Mouse (Mus musculus) 3T3-L1 (cell line): ENCODE data around the gene Cntn2.
A peak's percentile ranks its signal among the peaks of the same experiment; 100 is the strongest.
"Not testable (repeated sequence)": the region's sequence is repeated elsewhere in the genome, so short reads cannot be mapped to it uniquely, and the experiment has no call there.

Experiments used
- DNase-seq: peaks from one replicate; pipeline ENCODE4 v3.0.0-alpha.2; 2015; ENCODE audit warnings: low read depth, low spot score

Cntn2 gene

DNA sequence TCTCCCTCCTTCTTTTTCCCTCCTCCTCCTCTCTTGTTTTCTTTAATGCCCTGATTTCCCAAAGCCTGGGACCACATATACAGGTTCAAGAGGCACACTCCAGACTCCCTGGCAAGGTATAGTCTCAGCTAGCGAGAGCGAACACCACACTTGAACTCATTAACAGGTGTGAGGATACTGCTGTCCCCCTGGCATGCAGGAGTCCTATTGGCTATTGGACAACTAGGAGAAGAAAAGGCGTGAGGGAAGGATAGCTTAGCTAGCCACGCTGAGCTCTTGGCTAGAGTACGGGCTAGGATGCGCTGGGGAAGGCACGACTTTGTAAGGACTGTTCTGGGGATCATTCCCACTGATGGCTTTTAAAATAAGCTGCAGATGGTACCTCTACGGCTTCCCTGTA is 30.9 kb downstream of the Cntn2 start:
- no peak for DNase-seq

DNA sequence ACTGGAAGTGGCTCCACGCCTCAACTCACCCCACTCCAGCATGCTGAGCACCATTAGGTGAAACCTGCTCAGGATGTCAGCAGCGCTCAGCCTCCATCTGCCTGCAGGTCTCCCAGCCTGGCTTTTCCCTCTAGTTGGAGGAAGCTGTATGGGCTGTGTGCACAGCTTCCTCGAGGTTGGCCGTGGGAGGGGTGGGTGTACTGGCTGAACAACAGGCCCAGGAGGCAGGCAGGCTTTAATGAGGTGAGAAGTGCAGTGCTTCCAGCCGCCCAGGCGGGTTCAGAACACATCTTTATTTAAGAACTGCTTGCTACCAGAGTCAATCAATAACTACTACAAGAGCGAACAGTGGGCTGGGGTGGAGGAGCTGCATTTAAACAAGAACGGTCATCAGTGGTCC is 31.5 kb downstream of the Cntn2 start:
- DNase-seq: no peak

DNA sequence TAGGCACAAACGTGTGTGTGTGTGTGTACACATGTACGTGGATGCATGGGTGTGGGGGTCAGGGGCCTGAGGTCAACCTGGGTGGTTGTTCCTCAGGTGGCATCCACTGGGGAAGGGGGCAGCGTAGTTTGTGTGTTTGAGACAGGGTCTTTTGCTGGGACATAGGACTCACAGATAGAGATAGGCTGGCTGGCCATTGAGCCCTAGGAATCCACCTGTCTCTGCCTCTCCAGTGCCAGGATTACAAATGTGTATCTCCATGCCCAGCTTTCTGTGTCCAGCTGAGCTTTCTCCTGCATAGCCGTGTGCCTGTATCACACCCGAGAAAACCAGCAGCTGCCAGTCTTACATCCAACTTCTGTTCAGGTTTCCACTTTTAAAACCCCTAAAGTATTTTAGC is 33.3 kb downstream of the Cntn2 start:
- no peak for DNase-seq

DNA sequence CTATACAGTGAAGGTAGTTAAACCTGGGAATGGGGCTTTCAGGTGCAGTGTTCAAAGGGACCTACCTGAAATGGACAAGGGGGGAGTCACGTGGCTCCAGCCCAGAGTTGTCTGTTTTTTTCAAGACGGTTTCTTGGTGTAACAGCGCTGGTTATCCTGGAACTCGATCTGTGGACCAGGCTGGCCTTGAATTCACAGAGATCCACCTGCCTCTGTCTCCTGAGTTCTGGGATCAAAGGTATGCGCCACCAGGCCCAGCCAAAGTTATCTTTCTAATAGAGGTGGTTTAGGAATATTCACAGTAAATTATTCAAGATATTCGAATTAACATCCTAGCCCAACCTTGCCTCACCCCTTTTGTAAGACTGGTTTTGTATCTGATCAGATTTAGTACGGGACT is 36.4 kb downstream of the Cntn2 start:
- no peak for DNase-seq

- no peak for DNase-seq
These were observed 37.0 kb downstream of the Cntn2 start, which contains the start of gene Tmem81 for GRCm38 (mm10) chr1:132506058-132506457. TSS of gene Tmem81 (plus strand) at chr1:132506230.

GRCm38 (mm10) chr1:132505155-132505554 is 37.9 kb downstream of the Cntn2 start:
- DNase-seq: no peak

DNA sequence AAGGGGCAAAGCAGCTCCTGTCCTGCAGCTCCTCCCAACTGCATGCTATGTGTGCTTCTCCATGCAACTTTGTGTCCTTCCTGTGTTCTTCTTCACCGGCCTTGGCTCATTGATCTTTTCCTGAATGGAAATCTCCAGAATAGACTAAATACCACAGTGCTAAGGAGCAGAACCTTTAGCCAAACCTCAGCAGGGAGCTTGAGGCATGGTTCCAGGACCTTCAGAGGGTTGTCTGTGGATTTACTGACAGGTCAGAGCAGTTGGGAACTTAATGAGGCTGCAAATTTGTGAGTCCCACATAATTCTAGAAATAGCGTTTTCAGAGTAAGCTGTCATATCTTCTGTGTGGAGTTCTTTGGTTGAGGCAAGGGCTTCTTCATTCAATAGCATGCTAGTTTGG is 42.5 kb downstream of the Cntn2 start:
- no peak for DNase-seq

- no peak for DNase-seq
These were observed 59.3 kb downstream of the Cntn2 start for GRCm38 (mm10) chr1:132483759-132484158.

DNA sequence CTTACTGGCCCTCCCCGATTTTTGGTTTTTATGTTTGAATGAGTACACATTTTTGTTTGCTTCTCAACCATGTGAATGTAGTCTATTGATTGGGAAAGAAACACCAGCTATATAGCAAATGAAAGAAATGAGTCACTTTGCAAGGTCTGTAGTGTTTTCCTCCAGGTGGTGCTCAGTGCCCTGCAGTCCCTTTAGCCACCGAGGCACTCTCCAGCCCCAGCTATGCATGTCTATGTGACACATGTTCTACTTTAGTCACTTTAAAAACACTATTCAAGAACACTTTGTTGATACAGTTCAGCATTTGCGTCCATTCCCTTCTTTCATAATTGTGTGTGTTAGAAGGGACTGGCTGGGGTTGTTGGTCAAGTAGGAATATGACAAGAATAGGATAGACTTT is 59.8 kb downstream of the Cntn2 start:
- no peak for DNase-seq

DNA sequence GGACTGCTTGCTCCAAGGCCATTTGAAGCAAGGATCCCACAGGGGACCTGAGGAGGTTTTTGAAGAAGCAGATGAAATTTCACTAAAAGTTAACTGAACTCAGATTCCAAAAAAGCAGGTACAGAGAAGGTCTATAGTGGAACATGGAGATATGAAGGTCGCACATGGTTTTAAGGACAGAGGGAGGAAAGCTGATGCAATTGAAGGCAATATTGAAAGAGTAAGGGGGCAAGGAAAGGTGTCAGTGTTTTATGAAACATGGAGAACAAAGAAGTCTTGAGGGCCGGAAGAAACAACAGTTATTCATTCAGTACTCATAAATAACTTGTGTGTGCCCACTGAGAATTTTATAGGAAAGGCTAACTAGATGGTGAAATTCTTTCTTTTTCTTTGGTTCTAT is 61.4 kb downstream of the Cntn2 start:
- no peak for DNase-seq

- no peak for DNase-seq
These were observed 63.6 kb downstream of the Cntn2 start for GRCm38 (mm10) chr1:132479438-132479837.

DNA sequence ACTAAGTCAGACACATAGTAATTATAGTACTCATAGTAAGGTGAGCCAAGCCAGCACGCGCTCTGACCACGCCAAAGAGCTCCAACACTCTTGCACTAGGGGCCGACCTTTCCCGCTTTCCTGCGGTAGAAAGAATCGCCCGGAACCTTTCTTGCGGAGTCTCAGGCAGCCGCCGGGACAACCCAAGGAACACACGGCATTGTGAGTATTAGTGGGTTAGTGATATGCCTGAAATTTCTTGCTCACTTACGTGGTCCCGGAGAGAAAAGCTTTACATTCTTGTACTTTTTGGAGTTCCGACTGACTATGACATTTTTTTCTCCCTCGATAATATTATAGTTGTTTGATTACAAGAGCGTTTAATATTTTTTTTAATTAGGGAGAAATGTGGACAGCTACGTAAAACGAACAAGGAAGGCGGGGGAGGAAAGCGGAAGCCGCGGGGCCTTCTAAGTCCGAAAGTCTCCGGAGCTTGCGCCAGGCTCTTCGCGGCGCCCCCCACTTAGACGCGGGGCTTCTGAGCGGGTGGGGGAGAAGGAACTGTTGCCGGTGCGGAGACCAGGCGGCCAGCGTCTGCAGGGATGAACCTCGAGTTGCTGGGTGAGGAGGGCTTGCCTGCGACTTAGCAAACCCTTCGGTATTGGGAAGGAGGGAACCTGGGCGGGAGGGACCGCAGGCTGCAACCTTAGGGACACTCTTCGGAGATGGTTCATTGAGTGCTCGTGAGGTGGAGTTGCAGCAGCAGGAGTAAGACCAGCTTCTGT is 65.9 kb downstream of the Cntn2 start, which contains the start of gene Rbbp5:
Gene Rbbp5, plus strand, starts transcription at position 438 of the 764 bp plus-strand sequence.
- peak; percentile 90 for DNase-seq

- DNase-seq: no peak
These were observed 66.5 kb downstream of the Cntn2 start for GRCm38 (mm10) chr1:132476575-132476927.

DNA sequence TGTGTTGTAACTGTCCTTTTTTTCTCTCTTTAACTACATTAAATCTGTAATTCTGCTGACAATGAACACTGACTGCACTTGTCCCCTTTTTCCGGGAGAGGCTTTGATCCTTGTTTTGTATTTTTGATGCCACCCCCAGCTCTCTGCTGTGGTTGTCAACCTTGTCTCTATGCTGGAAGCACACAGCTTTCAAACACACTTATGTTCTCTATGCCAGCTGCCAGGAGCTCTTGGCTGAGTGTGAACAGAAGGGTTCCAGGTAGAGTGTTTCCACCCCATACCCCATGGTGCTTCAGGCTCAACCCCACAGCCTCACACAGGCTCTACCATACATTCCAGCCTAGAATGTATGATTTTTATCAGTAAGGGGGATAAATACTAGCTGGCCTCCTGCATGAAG is 68.6 kb downstream of the Cntn2 start:
- DNase-seq: no peak

DNA sequence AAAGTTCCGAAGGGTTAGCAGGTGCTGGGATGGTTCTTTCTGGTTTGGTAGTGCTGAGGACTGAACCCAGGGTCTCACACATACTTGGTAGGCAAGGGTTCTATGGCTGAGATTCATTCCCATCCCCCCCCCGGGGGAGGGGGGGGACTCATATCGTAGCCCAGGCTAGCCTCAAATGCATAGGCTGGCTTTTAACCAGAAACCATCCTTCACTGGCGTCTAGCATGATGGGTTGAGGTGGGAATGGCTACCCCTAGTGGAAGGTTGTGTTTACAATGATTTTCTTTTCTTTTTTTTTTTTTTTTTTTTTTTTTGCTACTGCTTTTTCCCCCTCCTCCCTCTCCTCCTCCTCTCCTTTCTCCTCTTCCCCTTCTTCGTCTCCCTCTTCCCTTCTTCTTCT is 70.5 kb downstream of the Cntn2 start:
- no peak for DNase-seq

DNA sequence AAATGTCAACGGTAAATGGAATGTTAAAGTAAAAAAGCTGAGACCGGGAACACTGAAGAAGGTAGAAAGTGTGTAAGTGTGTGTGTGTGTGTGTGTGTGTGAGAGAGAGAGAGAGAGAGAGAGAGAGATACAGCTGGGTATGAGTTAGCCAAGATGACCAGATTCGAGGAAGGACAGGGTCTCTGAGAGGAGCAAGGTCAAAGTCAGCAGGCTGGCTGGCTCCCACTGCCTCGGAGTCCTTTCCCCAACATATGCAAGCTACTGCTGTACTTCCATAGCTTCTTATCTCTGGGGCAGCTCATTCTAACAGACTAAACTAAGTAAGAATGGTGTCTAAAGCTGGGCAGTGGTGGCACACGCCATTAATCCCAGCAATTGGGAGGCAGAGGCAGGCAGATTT is 71.6 kb downstream of the Cntn2 start:
- DNase-seq: no peak

DNA sequence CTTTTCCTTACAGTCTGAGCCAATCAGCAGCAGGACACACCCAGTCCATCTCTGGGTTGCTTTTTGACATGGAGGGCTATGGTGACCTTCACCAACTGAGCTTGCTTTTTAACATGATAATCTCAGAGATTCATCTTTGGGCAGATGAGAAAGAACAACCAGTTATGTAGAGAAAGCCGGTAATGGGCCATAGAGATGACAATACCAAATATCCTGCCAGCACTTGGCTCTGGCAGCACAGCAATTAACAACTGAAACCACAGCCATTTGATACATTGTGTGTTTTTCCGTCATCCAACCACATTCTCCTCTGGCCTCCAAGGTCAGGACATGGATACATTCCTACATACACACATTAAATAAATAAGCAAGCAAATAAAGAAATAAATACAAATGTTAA is 72.0 kb downstream of the Cntn2 start:
- no peak for DNase-seq

GRCm38 (mm10) chr1:132470031-132470430 is 73.0 kb downstream of the Cntn2 start:
- DNase-seq: not testable (repeated sequence)

- DNase-seq: peak; percentile 47
These were observed 73.5 kb downstream of the Cntn2 start for GRCm38 (mm10) chr1:132469519-132469918.

DNA sequence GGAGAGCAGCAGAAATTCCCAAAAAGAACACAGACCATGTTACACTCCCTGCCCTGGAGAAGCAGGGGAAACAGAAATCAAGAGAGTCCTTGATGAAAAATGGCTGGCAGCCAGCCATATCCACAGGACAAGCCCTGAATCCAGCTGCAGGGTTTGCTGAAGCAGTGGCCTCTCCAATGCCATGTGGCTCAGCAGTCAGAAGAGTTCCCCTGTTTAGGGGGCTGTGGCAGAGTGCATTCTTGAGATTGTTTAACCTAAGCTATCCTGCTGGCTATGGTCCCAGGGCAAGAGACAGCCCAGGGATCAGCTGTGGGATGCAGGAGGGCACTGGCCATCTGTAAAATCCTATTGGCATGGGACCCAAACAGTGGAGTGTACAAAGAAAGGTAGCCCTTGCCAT is 74.1 kb downstream of the Cntn2 start:
- peak; percentile 69 for DNase-seq

DNA sequence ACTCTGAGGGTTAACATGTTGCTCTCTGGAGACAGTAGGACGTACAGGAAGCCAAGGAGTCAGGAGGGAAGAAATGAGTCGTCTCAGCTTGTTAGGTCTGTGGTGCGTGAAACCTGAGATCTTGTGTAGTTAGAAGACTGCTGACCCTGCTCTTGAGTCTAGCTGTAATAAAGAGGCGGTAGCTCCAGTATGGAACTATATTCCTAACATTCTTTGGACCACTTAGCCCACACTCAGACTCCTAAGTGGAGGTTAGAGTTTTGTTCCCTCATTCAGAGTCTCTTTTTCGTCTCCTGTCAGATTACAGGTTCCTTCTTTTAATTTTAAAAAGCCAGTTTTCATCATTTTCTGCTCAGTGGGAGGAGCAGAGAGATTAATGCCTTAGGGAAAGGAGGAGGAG is 78.4 kb downstream of the Cntn2 start:
- peak; percentile 80 for DNase-seq
